ENCODE assay signal across 8 mouse cellular contexts in the genomic region with DNA sequence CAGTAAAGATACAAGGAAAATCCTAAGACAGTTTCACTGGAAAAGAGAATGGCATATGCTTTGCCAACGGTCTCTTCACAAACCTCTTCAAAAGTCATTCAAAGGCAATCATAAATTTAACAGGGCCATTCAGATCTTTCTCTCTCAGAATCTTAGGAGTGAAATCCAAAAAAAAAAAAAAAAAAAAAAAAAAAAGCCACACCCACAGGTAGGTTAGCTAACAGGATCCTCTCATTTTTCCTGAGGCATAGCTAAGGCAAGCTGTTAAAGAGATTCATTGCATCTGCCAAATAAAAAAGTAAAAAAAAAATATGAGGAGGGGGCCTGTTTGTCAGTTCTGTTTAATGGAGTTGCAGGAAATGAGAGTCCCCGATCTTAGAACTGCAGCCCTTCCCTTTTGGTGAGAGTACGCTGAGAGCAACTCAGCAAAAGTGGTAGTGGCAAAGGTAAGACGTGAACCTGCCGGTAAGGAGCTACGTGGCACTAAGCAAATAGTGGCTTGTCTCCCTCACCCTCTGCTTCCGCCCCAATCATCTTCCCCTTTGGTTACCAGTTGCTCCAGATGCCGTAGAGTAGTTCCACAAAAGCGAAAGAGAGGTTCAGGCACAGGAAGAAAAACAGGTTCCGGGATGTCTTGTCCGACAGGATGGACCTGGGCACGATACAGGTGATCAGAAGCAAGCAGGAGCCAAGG. TPM values are rescaled to one million over a fixed set of nuclear protein-coding genes. Genes with fewer than 3 reads are reported as not detected.
DNase-seq lines count a peak whose midpoint lies in the region; ATAC-seq and TF ChIP-seq lines count a peak whose summit lies in the region.

No protein-coding gene starts in this region.

- in situ Hi-C loops in Patski (cut with MboI; ENCODE audit: low pct_unique_long_range_greater_than_20kb): no loop called here

- ATAC-seq in kidney, embryonic 14.5 days (ENCODE audit: low FRiP score, low TSS enrichment): peak; percentile 2; the same call in 1 of the 2 replicates
- ATAC-seq in Patski: peak; percentile 11
- peak; percentile 3; the same call in 1 of the 2 replicates for ATAC-seq in forebrain, embryonic 13.5 days
- ATAC-seq in kidney, postnatal 0 days (replicated peaks; ENCODE audit: low FRiP score, low read depth): no peak; the same call in 1 of the 2 replicates

- intact Hi-C loops in gastrocnemius, postnatal 14 days (cut with DNase I; ENCODE audit: low total_unique reads): no loop called here

- peak overlapping the region; percentile 86 for H3K9ac ChIP-seq in kidney, embryonic 14.5 days (ENCODE audit: low read depth, low read length)
- peak overlapping the region; percentile 92 for H3K9ac ChIP-seq in forebrain, embryonic 13.5 days
- peak overlapping the region; percentile 71 for H3K9ac ChIP-seq in kidney, postnatal 0 days (ENCODE audit: low read depth, low read length)

- H3K4me1 ChIP-seq in kidney, embryonic 14.5 days (ENCODE audit: control insufficient read depth, insufficient read depth, low read length): peaks cover 7% of the 10 kb centered on the region; the same call in 1 of the 2 replicates
- peaks cover 36% of the 10 kb centered on the region for H3K4me1 ChIP-seq in forebrain, embryonic 13.5 days
- no peaks in the 10 kb centered on the region for H3K4me1 ChIP-seq in kidney, postnatal 0 days (replicated peaks; ENCODE audit: insufficient read depth, low read length)

- no peaks in the 10 kb centered on the region for H3K27me3 ChIP-seq in kidney, embryonic 14.5 days (ENCODE audit: control insufficient read depth, insufficient read depth, low read length)
- H3K27me3 ChIP-seq in Patski: no peaks in the 10 kb centered on the region
- H3K27me3 ChIP-seq in forebrain, embryonic 13.5 days: no peaks in the 10 kb centered on the region
- H3K27me3 ChIP-seq in kidney, postnatal 0 days (ENCODE audit: insufficient read depth, low read length): no peaks in the 10 kb centered on the region
- H3K27me3 ChIP-seq in splenic B cell, adult 2 months (ENCODE audit: control insufficient read depth, insufficient read depth, low read length, poor library complexity, severe bottlenecking): no peaks in the 10 kb centered on the region

- H3K9me3 ChIP-seq in kidney, embryonic 14.5 days (ENCODE audit: control insufficient read depth, low read length): no peaks in the 10 kb centered on the region
- H3K9me3 ChIP-seq in forebrain, embryonic 13.5 days (replicated peaks): no peaks in the 10 kb centered on the region
- H3K9me3 ChIP-seq in kidney, postnatal 0 days (replicated peaks; ENCODE audit: low read length): no peaks in the 10 kb centered on the region

- peak overlapping the region; percentile 45; the same call in 1 of the 2 replicates for H3K27ac ChIP-seq in kidney, embryonic 14.5 days (ENCODE audit: low read depth, low read length)
- H3K27ac ChIP-seq in forebrain, embryonic 13.5 days: peak overlapping the region; percentile 84
- peak overlapping the region; percentile 92 for H3K27ac ChIP-seq in kidney, postnatal 0 days
- H3K27ac ChIP-seq in macrophage: peak overlapping the region; percentile 79

- peaks cover 8% of the 10 kb centered on the region; the same call in 1 of the 2 replicates for H3K36me3 ChIP-seq in kidney, embryonic 14.5 days (ENCODE audit: control insufficient read depth, insufficient read depth, low read length)
- H3K36me3 ChIP-seq in forebrain, embryonic 13.5 days (ENCODE audit: poor library complexity, severe bottlenecking): peaks cover 22% of the 10 kb centered on the region
- no peaks in the 10 kb centered on the region for H3K36me3 ChIP-seq in kidney, postnatal 0 days (ENCODE audit: insufficient read depth, low read length)
- H3K36me3 ChIP-seq in macrophage (ENCODE audit: inconsistent target): peaks cover 22% of the 10 kb centered on the region; the same call in 1 of the 2 replicates
- H3K36me3 ChIP-seq in splenic B cell, adult 2 months (ENCODE audit: control insufficient read depth, insufficient read depth, low read length, poor library complexity, severe bottlenecking): 0 out of 2 replicates have a peak, but pooled peaks cover 2% of the 10 kb centered on the region

- peak overlapping the region; percentile 74 for H3K4me2 ChIP-seq in kidney, embryonic 14.5 days (replicated peaks; ENCODE audit: low read depth, low read length)
- peak overlapping the region; percentile 85 for H3K4me2 ChIP-seq in forebrain, embryonic 13.5 days
- peak overlapping the region; percentile 74 for H3K4me2 ChIP-seq in kidney, postnatal 0 days (ENCODE audit: low read length)

- no peak for DNase-seq in kidney, adult 8-10 months
- DNase-seq in Patski (ENCODE audit: low read depth, low spot score): peak; percentile 17
- peak; percentile 60 for DNase-seq in kidney, postnatal 0 days (ENCODE audit: low spot score)
- peak; percentile 62 for DNase-seq in splenic B cell, adult 2 months (ENCODE audit: low read depth, low spot score)
- DNase-seq in gastrocnemius, postnatal 14 days: no peak

- peak overlapping the region; percentile 71 for H3K4me3 ChIP-seq in kidney, embryonic 14.5 days (ENCODE audit: low read length)
- peak overlapping the region; percentile 92 for H3K4me3 ChIP-seq in forebrain, embryonic 13.5 days
- peak overlapping the region; percentile 91 for H3K4me3 ChIP-seq in kidney, postnatal 0 days (replicated peaks; ENCODE audit: low read depth, low read length)
- peak overlapping the region; percentile 100 for H3K4me3 ChIP-seq in macrophage (ENCODE audit: inconsistent target)

- POLR2A ChIA-PET in Patski (lab: Charles Lee): no interaction called here

- WGBS in kidney, embryonic 14.5 days: 4% methylated on average over 12 of the region's 12 CpGs
- 7% methylated on average over 12 of the region's 12 CpGs for WGBS in forebrain, embryonic 13.5 days
- WGBS in kidney, postnatal 0 days: 4% methylated on average over 12 of the region's 12 CpGs
- 6% methylated on average over 12 of the region's 12 CpGs for WGBS in macrophage (ENCODE audit: missing documents)

- peaks cover 69% of the 10 kb centered on the region for H3K79me2 ChIP-seq in macrophage (ENCODE audit: inconsistent target)

- TF ChIP-seq CTCF in Patski (IDR thresholded peaks at IDR 0.05): no peak
- no peak for TF ChIP-seq CTCF in kidney, postnatal 0 days (IDR thresholded peaks at IDR 0.05; ENCODE audit: low read depth)

- CTCF ChIA-PET in Patski (lab: Charles Lee): interaction anchor here (2.6 kb wide), 1 partner anchor 16 kb away, joined by 10 read pairs; no protein-coding TSS in a partner anchor

RNA-seq across cellular contexts. Expression of a gene that starts 0.8 kb away (rescaled TPM):
- 22.6 and 34.2 TPM in 2 replicates for polyA plus RNA-seq in kidney, embryonic 14.5 days (2014; fragmentation: Nextera tagmentation; extraction: Ambion mirVana)
- polyA plus RNA-seq in Patski (2021): 37.9 TPM
- polyA plus RNA-seq in forebrain, embryonic 13.5 days (2015; fragmentation: Nextera tagmentation; extraction: Ambion mirVana): 14.5 and 17.9 TPM in 2 replicates
- polyA plus RNA-seq in kidney, postnatal 0 days (2015; fragmentation: Nextera tagmentation; extraction: Ambion mirVana): 23.2 and 29.0 TPM in 2 replicates
- 100 to 1,000 TPM in 11 of 26 experiments, 10 to 100 TPM in 15; 58.0 to 206 (median 86.2) TPM for total RNA-seq in macrophage (2018; cell fraction: chromatin; rRNA removed)
- 10 to 100 TPM; 17.6 to 35.5 (median 27.8) TPM for total RNA-seq in macrophage (2018; cell fraction: cytosol; rRNA removed)
- total RNA-seq in macrophage (2018; cell fraction: nucleus; rRNA removed): 100 to 1,000 TPM in 4 of 26 experiments, 10 to 100 TPM in 22; 49.5 to 139 (median 73.7) TPM
- 11.5 to 24.3 TPM (median 16.0 TPM) in 3 replicates for polyA plus RNA-seq in macrophage (2018)
- 10 to 100 TPM; 11.0 to 11.2 TPM for total RNA-seq in gastrocnemius, postnatal 14 days (2021)

RNA-seq across cellular contexts. Expression of a gene that starts 0.8 kb away (rescaled TPM):
- 13.1 and 21.8 TPM in 2 replicates for polyA plus RNA-seq in kidney, embryonic 14.5 days (2014; fragmentation: Nextera tagmentation; extraction: Ambion mirVana)
- polyA plus RNA-seq in Patski (2021): 43.8 TPM
- 19.8 and 20.7 TPM in 2 replicates for polyA plus RNA-seq in forebrain, embryonic 13.5 days (2015; fragmentation: Nextera tagmentation; extraction: Ambion mirVana)
- polyA plus RNA-seq in kidney, postnatal 0 days (2015; fragmentation: Nextera tagmentation; extraction: Ambion mirVana): 25.0 and 25.6 TPM in 2 replicates
- total RNA-seq in macrophage (2018; cell fraction: chromatin; rRNA removed): 10 to 100 TPM in 9 of 26 experiments, 1 to 10 TPM in 17; 2.6 to 50.3 (median 6.6) TPM
- 10 to 100 TPM; 11.5 to 50.9 (median 17.9) TPM for total RNA-seq in macrophage (2018; cell fraction: cytosol; rRNA removed)
- 10 to 100 TPM; 12.1 to 83.5 (median 23.4) TPM for total RNA-seq in macrophage (2018; cell fraction: nucleus; rRNA removed)
- 13.1 to 16.8 TPM (median 14.9 TPM) in 3 replicates for polyA plus RNA-seq in macrophage (2018)
- total RNA-seq in gastrocnemius, postnatal 14 days (2021): 10 to 100 TPM; 11.8 to 13.8 TPM

Comparison
In these comparisons a context has a peak if more than half of its experiments do, and no peak if none do; other contexts are left out.
1. DNase-seq: peak in Patski (single experiment), kidney, postnatal 0 days (single experiment) and splenic B cell, adult 2 months (single experiment); none in kidney, adult 8-10 months (0 of 2) and gastrocnemius, postnatal 14 days (single experiment).
2. Peak in every context shown above with its lines, with median percentiles within 50 percentile points of each other: H3K27ac ChIP-seq, H3K4me2 ChIP-seq, H3K4me3 ChIP-seq and H3K9ac ChIP-seq.